Mouse (Mus musculus) hindbrain, postnatal 0 days (tissue): ENCODE measurements at regions not wholly inside any gene's neighbourhood (a gene's known extent, or its start where the extent isn't known, plus 50 kb on each side); places are given as distances from the start of the nearest gene placed in this dataset.
A peak's percentile ranks its signal among the peaks of the same experiment; 100 is the strongest.

ENCODE experiments used
- ATAC-seq: fragments of 200-750 bp; cut with Nextera tagmentation; 2 replicates; pipeline ENCODE4 v1.8.0; 2017; ENCODE audit warnings: mild to moderate bottlenecking, moderate TSS enrichment, moderate library complexity
- DNase-seq: peaks from one replicate; pipeline ENCODE4 v3.0.0-alpha.2; 2015; ENCODE audit warnings: low spot score
- H3K27ac ChIP-seq: fragments of 300-500 bp; sonication (generic); 2 replicates; pipeline ENCODE4 v1.5.1; 2014; ENCODE audit warnings: mild to moderate bottlenecking
- H3K27me3 ChIP-seq: fragments of 300-500 bp; sonication (generic); 2 replicates; pipeline ENCODE4 v1.6.1; 2014; ENCODE audit warnings: low read length, mixed read lengths; ENCODE audit not compliant: insufficient read depth
- H3K36me3 ChIP-seq: fragments of 300-500 bp; sonication (generic); 2 replicates; pipeline ENCODE4 v1.6.1; 2014; ENCODE audit warnings: low read length, mixed read lengths; ENCODE audit not compliant: insufficient read depth
- H3K4me1 ChIP-seq: fragments of 300-500 bp; sonication (generic); 2 replicates; pipeline ENCODE4 v1.6.1; 2014; ENCODE audit warnings: antibody characterized with exemption, low read length, mixed read lengths; ENCODE audit not compliant: insufficient read depth
- H3K4me2 ChIP-seq: fragments of 300-500 bp; sonication (generic); 2 replicates; pipeline ENCODE4 v1.6.1; 2014; ENCODE audit warnings: low read depth, mild to moderate bottlenecking, low read length, moderate library complexity, mixed read lengths
- H3K4me3 ChIP-seq: fragments of 300-500 bp; sonication (generic); 2 replicates; pipeline ENCODE4 v1.5.1; 2014; ENCODE audit warnings: low read length
- H3K9ac ChIP-seq: fragments of 300-500 bp; sonication (generic); replicated peaks from 2 replicates; pipeline ENCODE4 v1.6.1; 2014; ENCODE audit warnings: mild to moderate bottlenecking, low read length, moderate library complexity, mixed read lengths
- H3K9me3 ChIP-seq: fragments of 300-500 bp; sonication (generic); 2 replicates; pipeline ENCODE4 v1.6.1; 2016; ENCODE audit warnings: low read length, mixed read lengths
- CTCF ChIP-seq: IDR thresholded peaks from 2 replicates; pipeline ENCODE4 v1.5.1; 2016; ENCODE audit warnings: antibody characterized with exemption, control low read depth, low read depth
- WGBS: fragments of 180-500 bp; shearing (Covaris S2); extraction: QIAGEN DNeasy Blood & Tissue Kit; methylation state at CpG from one replicate; pipeline ENCODE4 v1.1.7; 2014; 5-methylcytosine and 5-hydroxymethylcytosine counted together

DNA sequence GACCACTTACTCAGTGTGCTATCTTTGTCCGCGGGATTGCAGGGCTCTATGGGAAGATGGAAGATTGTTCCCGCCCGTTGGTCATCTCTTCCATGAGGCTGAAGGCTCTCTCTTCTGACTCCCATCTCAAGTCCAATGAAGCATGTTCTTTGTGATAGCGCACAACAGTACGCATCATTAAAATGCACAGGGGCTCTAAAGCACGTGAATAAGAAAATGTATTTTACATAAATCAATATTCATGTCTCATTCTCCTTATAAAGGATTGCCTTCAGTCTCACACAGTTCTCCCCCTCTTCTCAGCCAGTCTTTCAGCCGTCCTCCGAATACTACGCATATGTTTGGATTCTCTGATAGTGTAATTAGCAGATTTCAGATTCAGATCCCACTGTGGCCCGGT lies 420.4 kb downstream of the Cdh26 start:
- Histone ChIP-seq H3K27ac (no peak overlapping the region), H3K36me3 (no peaks in the 10 kb centered on the region), H3K27me3 (no peaks in the 10 kb centered on the region), H3K4me2 (no peak overlapping the region), H3K4me3 (no peak overlapping the region), H3K9me3 (no peaks in the 10 kb centered on the region), H3K4me1 (no peaks in the 10 kb centered on the region), H3K9ac (no peak overlapping the region)
- WGBS: 33% methylated on average over 11 of the region's 11 CpGs
- DNase-seq (no peak), ATAC-seq (peak; percentile 21)
- no peak for TF ChIP-seq CTCF

DNA sequence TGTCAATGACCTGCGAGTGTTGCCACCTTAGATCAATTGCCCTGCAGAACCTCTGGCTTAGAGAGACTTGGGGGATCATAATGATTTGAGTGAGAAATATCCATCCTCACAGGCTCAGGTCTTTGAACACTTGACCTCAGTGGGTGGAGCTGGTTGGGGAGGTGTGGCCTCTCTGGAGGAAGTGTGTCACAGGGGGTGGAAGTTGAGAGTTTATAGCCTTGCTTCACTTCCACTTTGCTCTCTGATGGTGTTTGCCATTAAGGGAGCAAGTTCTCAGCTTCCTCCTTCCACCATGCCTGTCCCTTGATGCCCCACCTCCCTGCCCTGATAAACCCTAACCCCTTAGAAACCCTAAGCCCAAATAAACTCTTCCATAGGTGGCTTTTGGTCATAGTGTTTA lies 423.7 kb downstream of the Cdh26 start:
- DNase-seq: no peak
- Histone ChIP-seq H3K27me3 (no peaks in the 10 kb centered on the region), H3K36me3 (no peaks in the 10 kb centered on the region), H3K9ac (no peak overlapping the region), H3K4me2 (no peak overlapping the region), H3K27ac (no peak overlapping the region), H3K4me3 (no peak overlapping the region), H3K4me1 (no peaks in the 10 kb centered on the region), H3K9me3 (no peaks in the 10 kb centered on the region)
- 67% methylated on average over 1 of the region's 1 CpGs for WGBS
- ATAC-seq: no peak
- no peak for TF ChIP-seq CTCF

DNA sequence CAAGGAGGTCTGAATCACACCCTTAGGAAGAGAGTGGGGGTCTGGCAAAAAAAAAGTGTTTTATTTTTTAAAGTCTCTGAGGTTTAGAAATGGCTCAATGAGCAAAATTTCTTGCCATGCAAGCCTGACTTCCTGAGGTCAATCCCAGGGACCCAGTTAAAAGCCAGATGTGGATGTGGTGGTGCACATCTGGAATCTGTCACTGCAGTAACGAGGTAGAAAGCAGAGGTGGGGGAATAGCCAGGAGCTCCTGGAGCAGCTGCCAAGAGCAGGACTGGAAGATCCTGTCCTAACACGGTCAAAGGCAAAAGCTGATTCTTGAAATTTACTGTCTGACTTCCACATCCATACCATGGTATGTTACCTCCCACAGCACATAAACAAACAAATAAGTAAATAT lies 424.4 kb downstream of the Cdh26 start:
- no peaks in the 10 kb centered on the region for H3K36me3 ChIP-seq
- no peak overlapping the region for H3K4me2 ChIP-seq
- no peak overlapping the region for H3K9ac ChIP-seq
- no peak overlapping the region for H3K27ac ChIP-seq
- no peak for TF ChIP-seq CTCF
- no peak overlapping the region for H3K4me3 ChIP-seq
- ATAC-seq: no peak
- H3K4me1 ChIP-seq: no peaks in the 10 kb centered on the region
- WGBS: 59% methylated on average over 2 of the region's 2 CpGs
- no peaks in the 10 kb centered on the region for H3K9me3 ChIP-seq
- H3K27me3 ChIP-seq: no peaks in the 10 kb centered on the region
- DNase-seq: no peak

DNA sequence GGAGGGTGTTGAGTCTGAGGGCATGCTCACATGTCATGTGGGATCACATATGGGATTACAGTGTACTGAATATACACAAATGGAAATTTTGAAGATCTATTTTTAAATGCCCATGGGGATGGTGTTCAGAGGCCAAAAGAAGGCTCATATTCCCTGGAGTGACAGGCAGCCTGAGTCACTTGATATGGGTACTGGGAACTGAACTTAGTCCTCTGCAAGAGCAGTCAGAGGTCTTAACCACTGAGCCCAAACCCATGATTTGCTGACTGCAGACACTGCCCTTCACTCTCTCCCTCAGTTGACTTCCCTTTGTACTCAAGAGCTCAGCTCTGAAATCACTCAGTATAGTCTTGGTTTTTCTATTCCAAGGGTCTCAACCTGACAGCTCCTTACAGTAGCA lies 432.3 kb downstream of the Cdh26 start:
- no peak overlapping the region for H3K4me3 ChIP-seq

DNA sequence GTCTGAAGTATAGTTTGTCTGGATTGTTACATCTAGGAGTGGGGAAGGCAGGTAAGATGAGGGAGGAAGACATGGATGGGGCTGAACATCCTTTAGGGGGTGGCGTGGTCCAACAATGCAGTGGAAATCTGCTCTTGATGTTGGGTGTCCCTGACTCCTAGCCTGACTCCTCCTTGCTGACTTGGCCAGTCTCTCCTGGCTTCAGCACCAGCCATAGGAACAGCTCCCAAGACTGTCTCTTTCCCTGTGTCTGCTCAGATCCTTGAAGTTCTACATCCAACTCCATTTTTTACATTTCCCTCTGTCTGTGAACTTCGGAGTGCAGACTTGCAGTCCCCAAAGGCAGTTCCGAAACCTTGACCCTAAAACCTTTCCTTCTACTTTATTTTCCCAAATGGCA lies 436.8 kb downstream of the Cdh26 start:
- no peak for ATAC-seq
- H3K4me3 ChIP-seq: no peak overlapping the region
- no peak for DNase-seq
- 70% methylated on average over 3 of the region's 3 CpGs for WGBS
- no peak overlapping the region for H3K9ac ChIP-seq
- H3K27me3 ChIP-seq: no peaks in the 10 kb centered on the region
- no peaks in the 10 kb centered on the region for H3K36me3 ChIP-seq
- H3K4me2 ChIP-seq: no peak overlapping the region
- TF ChIP-seq CTCF: no peak
- no peaks in the 10 kb centered on the region for H3K4me1 ChIP-seq
- no peak overlapping the region for H3K27ac ChIP-seq
- no peaks in the 10 kb centered on the region for H3K9me3 ChIP-seq

More for the DNA sequence above, 432.3 kb downstream of the Cdh26 start:
- H3K4me2 ChIP-seq: no peak overlapping the region
- TF ChIP-seq CTCF: no peak
- H3K36me3 ChIP-seq: no peaks in the 10 kb centered on the region
- H3K9me3 ChIP-seq: no peaks in the 10 kb centered on the region
- DNase-seq (no peak), ATAC-seq (no peak)
- no peaks in the 10 kb centered on the region for H3K27me3 ChIP-seq
- H3K27ac ChIP-seq: no peak overlapping the region
- no peaks in the 10 kb centered on the region for H3K4me1 ChIP-seq
- H3K9ac ChIP-seq: no peak overlapping the region

DNA sequence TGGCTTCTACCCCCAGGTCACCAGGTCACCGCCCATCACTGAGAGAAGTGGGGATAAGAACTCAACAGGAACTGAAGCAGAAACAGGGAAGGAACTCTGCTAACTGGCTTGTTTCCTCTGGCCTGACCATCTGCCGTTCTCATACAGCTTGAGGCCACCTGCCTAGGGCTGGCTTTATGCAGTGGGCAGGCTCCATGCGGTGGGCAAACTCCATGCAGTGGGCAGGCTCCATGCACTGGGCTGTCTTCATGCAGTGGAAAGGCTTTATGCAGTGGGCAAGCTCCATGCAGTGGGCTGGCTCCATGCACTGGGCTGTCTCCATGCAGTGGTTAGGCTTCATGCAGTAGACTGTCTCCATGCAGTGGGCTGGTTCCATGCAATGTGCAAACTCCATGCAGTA lies 438.8 kb downstream of the Cdh26 start:
- Histone ChIP-seq H3K27me3 (no peaks in the 10 kb centered on the region), H3K4me3 (no peak overlapping the region), H3K9me3 (no peaks in the 10 kb centered on the region), H3K36me3 (no peaks in the 10 kb centered on the region), H3K9ac (no peak overlapping the region), H3K27ac (no peak overlapping the region), H3K4me1 (no peaks in the 10 kb centered on the region), H3K4me2 (no peak overlapping the region)
- ATAC-seq (0 out of 2 replicates have a peak, but pooled peaks have one; percentile 29), DNase-seq (no peak)
- TF ChIP-seq CTCF: no peak
- 79% methylated on average over 3 of the region's 3 CpGs for WGBS

DNA sequence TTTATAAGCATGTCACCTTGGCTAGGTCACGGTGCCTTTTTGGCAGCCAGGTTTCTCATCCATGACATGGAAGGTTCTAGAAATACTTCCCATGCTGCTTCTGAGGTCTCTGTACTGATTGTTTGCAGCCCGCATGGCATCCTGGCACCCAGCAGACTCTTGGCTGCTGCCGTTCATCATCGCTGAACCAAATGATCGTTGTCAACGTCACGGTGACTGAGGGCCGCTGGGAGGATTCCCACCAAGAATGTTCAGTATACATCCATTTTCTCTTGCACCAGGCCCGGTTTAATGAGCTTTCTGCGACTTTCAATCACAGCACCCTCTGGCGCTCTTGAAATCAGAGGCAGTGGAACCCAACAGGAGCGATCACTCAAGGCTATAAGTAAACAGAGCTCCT lies 448.1 kb downstream of the Cdh26 start:
- H3K36me3 ChIP-seq: no peaks in the 10 kb centered on the region
- no peak overlapping the region for H3K9ac ChIP-seq
- H3K4me3 ChIP-seq: no peak overlapping the region
- H3K4me2 ChIP-seq: no peak overlapping the region
- DNase-seq (peak; percentile 23), ATAC-seq (no peak)
- TF ChIP-seq CTCF: no peak
- H3K4me1 ChIP-seq: no peaks in the 10 kb centered on the region
- no peak overlapping the region for H3K27ac ChIP-seq
- 51% methylated on average over 12 of the region's 12 CpGs for WGBS
- H3K9me3 ChIP-seq: no peaks in the 10 kb centered on the region
- no peaks in the 10 kb centered on the region for H3K27me3 ChIP-seq

DNA sequence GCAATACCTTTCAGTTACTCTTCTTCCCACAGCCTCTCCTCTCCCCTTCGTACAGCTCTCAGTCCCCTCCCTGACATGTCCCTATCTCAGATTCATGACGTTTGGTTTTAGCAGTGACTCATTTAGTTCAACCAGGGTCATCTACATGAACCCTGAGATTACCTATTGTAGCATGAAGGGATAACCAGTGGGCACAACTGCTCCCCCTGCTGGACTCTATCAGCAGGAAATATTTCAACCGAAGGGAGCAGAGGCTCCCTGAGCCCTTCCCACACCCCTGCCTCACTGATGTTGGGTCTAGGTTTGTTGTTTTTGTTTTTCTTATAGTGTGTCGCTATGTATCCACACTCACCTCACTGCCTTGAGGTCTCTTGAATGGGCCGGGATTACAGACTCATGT lies 455.4 kb downstream of the Cdh26 start:
- WGBS: 48% methylated on average over 5 of the region's 5 CpGs
- H3K4me1 ChIP-seq: no peaks in the 10 kb centered on the region
- DNase-seq (no peak), ATAC-seq (no peak)
- peak; percentile 59 for TF ChIP-seq CTCF
- H3K36me3 ChIP-seq: no peaks in the 10 kb centered on the region
- H3K27ac ChIP-seq: no peak overlapping the region
- H3K9me3 ChIP-seq: no peaks in the 10 kb centered on the region
- H3K9ac ChIP-seq: no peak overlapping the region
- no peaks in the 10 kb centered on the region for H3K27me3 ChIP-seq
- H3K4me2 ChIP-seq: no peak overlapping the region
- no peak overlapping the region for H3K4me3 ChIP-seq
